Mouse (Mus musculus) forebrain, embryonic 11.5 days (tissue): ENCODE results near the gene Scyl2. TPM values are rescaled to one million over a fixed set of nuclear protein-coding genes. Genes with fewer than 3 reads are reported as not detected.
A peak's percentile ranks its signal among the peaks of the same experiment; 100 is the strongest.

Source experiments
- ATAC-seq: fragments of 200-750 bp; cut with Nextera tagmentation; replicated peaks from 2 replicates; pipeline ENCODE4 v1.8.0; 2017; ENCODE audit warnings: moderate TSS enrichment; ENCODE audit not compliant: low FRiP score
- DNase-seq: peaks from one replicate; pipeline ENCODE4 v3.0.0-alpha.2; 2017; ENCODE audit warnings: low spot score
- H3K27ac ChIP-seq: fragments of 300-500 bp; sonication (generic); 2 replicates; pipeline ENCODE4 v1.5.1; 2014; ENCODE audit warnings: low read depth, low read length
- H3K27me3 ChIP-seq: fragments of 300-500 bp; sonication (generic); 2 replicates; pipeline ENCODE4 v1.6.1; 2014; ENCODE audit warnings: mild to moderate bottlenecking, low read length, mixed read lengths; ENCODE audit not compliant: control insufficient read depth, insufficient read depth
- H3K36me3 ChIP-seq: fragments of 300-500 bp; sonication (generic); 2 replicates; pipeline ENCODE4 v1.6.1; 2014; ENCODE audit warnings: mild to moderate bottlenecking, low read length, moderate library complexity, mixed read lengths; ENCODE audit not compliant: control insufficient read depth, insufficient read depth
- H3K4me1 ChIP-seq: fragments of 300-500 bp; sonication (generic); replicated peaks from 2 replicates; pipeline ENCODE4 v1.6.1; 2014; ENCODE audit warnings: low read length, mixed read lengths; ENCODE audit not compliant: control insufficient read depth, insufficient read depth
- H3K4me2 ChIP-seq: fragments of 300-500 bp; sonication (generic); 2 replicates; pipeline ENCODE4 v1.6.1; 2014; ENCODE audit warnings: low read depth, mild to moderate bottlenecking, low read length, moderate library complexity, mixed read lengths; ENCODE audit not compliant: severe bottlenecking
- H3K4me3 ChIP-seq: fragments of 300-500 bp; sonication (generic); 2 replicates; pipeline ENCODE4 v1.5.1; 2014; ENCODE audit warnings: low read depth, low read length
- H3K9ac ChIP-seq: fragments of 300-500 bp; sonication (generic); 2 replicates; pipeline ENCODE4 v1.6.1; 2014; ENCODE audit warnings: low read length
- H3K9me3 ChIP-seq: fragments of 300-500 bp; sonication (generic); 2 replicates; pipeline ENCODE4 v1.6.1; 2016; ENCODE audit warnings: low read length, mixed read lengths; ENCODE audit not compliant: control insufficient read depth
- WGBS: fragments of 180-500 bp; shearing (Covaris S2); extraction: QIAGEN DNeasy Blood & Tissue Kit; methylation state at CpG from one replicate; pipeline ENCODE4 v1.1.7; 2014; 5-methylcytosine and 5-hydroxymethylcytosine counted together
- polyA plus RNA-seq: library from polyadenylated mRNA; unstranded; fragments of >200 nt; fragmentation: Nextera tagmentation; extraction: Ambion mirVana; gene quantifications from 2 replicates; pipeline ENCODE4 v1.2.1, GENCODE M21; 2014

The Scyl2 gene
- 13.1 and 13.9 TPM in 2 replicates for polyA plus RNA-seq

DNA sequence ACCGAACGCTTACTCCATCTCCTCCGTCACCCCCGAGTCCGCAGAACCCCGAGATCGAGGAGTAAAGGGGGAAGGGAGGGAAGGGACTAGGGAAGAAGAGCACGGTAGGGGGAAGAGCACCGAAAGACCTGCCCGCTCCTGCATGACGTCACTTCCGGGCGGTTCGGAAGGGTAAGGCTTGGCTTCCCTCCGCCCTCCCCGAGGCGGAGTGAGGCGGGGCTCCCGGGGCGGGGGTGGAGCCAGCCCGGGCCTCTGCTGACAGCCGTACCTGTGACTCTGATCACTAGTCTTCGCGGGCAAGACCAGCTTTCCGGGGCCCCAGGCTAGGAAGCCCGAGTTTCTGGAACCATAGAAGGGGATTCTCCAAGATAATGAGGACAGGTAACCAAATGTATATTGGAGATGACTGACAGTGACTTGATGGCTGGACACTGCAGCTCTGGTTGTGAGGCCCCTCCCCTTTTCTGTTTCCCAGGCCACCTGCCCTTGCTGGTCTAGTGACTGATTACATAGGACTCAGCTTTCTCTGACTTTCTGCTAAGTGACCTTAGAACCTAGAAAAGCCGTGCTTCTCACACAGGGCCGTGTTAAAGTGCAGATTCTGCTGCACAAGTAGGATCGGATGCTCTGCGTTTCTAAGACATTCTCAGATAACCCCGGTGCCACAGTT, at the start of gene Scyl2:
Gene Scyl2 (minus strand): TSS at position 147 of the 670 bp plus-strand sequence.
- ATAC-seq (peak; percentile 100), DNase-seq (peak; percentile 96)
- Histone ChIP-seq H3K9ac (peak within 1 kb of the TSS; percentile 85), H3K4me3 (peak within 1 kb of the TSS; percentile 97), H3K4me2 (peak within 1 kb of the TSS; percentile 79), H3K4me1 (0 out of 2 replicates have a peak, but pooled peaks cover 2% of the 10 kb centered on the region), H3K9me3 (no peaks in the 10 kb centered on the region), H3K27me3 (no peaks in the 10 kb centered on the region), H3K27ac (no peak within 1 kb of the TSS), H3K36me3 (no peaks in the 10 kb centered on the region)
- WGBS: 7% methylated on average over 28 of the region's 31 CpGs

GRCm38 (mm10) chr10:89732001-89732794, 46.1 kb upstream of the Scyl2 start, which contains the start of gene Actr6:
Actr6 (minus strand) TSS chr10:89732295.
- Histone ChIP-seq H3K4me1 (peaks cover 4% of the 10 kb centered on the region), H3K27me3 (no peaks in the 10 kb centered on the region), H3K27ac (no peak within 1 kb of the TSS; the same call in 1 of the 2 replicates), H3K36me3 (no peaks in the 10 kb centered on the region), H3K4me3 (peak within 1 kb of the TSS; percentile 58), H3K4me2 (peak within 1 kb of the TSS; percentile 69), H3K9me3 (no peaks in the 10 kb centered on the region), H3K9ac (peak within 1 kb of the TSS; percentile 55)
- peak; percentile 99 for ATAC-seq
- DNase-seq: peak; percentile 93
- WGBS: 2% methylated on average over 49 of the region's 49 CpGs

DNA sequence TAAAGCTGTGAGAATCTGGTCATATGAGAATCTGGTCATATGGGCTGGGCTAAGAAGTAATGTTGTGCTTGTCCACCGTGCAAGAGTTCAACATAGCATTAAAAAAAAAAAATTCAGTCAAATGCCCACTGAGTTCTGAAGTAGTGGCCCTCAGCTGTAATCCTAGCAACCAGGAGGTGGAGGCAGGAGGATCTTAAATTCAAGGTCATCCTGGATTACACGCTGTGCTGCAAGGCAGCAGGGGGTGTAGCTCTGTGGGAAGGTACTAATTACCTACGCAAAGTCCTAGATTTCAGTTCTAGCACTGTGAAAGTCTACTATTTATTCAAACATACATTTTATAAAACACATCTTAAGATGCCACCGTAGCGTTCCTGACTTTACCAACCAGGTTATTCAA, 45.3 kb upstream of the Scyl2 start:
- no peaks in the 10 kb centered on the region for H3K9me3 ChIP-seq
- peaks cover 4% of the 10 kb centered on the region for H3K4me1 ChIP-seq
- H3K9ac ChIP-seq: peak overlapping the region; percentile 55
- DNase-seq (no peak), ATAC-seq (no peak)
- H3K4me3 ChIP-seq: peak overlapping the region; percentile 58
- no peaks in the 10 kb centered on the region for H3K27me3 ChIP-seq
- WGBS: 16% methylated on average over 5 of the region's 5 CpGs
- H3K36me3 ChIP-seq: no peaks in the 10 kb centered on the region
- peak overlapping the region; percentile 69 for H3K4me2 ChIP-seq
- H3K27ac ChIP-seq: no peak overlapping the region

DNA sequence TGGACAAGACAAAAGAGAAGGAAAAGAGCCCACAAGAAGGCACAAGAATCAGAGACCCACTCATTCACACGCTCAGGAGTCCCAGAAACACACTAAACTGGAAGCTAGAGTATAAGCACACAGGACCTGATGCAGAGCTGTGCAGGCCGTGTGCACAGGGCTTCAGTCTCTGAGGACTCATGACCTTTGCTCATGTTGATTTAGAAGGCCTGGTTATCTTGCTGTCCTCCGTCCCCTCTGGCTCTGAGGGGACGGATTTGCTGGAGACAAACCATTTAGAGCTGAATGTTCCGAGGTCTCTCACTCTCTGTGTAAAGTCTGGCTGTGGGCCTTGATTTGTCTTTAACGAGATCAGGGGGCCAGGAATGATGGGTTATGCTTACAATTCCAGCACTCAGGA, 44.3 kb upstream of the Scyl2 start:
- no peak overlapping the region for H3K9ac ChIP-seq
- no peak overlapping the region for H3K4me2 ChIP-seq
- no peak for ATAC-seq
- H3K4me3 ChIP-seq: no peak overlapping the region
- 94% methylated on average over 6 of the region's 6 CpGs for whole genome bisulfite sequencing
- peaks cover 4% of the 10 kb centered on the region for H3K4me1 ChIP-seq
- H3K9me3 ChIP-seq: no peaks in the 10 kb centered on the region
- H3K27me3 ChIP-seq: no peaks in the 10 kb centered on the region
- no peak overlapping the region for H3K27ac ChIP-seq
- no peak for DNase-seq
- no peaks in the 10 kb centered on the region; the same call in 1 of the 2 replicates for H3K36me3 ChIP-seq

DNA sequence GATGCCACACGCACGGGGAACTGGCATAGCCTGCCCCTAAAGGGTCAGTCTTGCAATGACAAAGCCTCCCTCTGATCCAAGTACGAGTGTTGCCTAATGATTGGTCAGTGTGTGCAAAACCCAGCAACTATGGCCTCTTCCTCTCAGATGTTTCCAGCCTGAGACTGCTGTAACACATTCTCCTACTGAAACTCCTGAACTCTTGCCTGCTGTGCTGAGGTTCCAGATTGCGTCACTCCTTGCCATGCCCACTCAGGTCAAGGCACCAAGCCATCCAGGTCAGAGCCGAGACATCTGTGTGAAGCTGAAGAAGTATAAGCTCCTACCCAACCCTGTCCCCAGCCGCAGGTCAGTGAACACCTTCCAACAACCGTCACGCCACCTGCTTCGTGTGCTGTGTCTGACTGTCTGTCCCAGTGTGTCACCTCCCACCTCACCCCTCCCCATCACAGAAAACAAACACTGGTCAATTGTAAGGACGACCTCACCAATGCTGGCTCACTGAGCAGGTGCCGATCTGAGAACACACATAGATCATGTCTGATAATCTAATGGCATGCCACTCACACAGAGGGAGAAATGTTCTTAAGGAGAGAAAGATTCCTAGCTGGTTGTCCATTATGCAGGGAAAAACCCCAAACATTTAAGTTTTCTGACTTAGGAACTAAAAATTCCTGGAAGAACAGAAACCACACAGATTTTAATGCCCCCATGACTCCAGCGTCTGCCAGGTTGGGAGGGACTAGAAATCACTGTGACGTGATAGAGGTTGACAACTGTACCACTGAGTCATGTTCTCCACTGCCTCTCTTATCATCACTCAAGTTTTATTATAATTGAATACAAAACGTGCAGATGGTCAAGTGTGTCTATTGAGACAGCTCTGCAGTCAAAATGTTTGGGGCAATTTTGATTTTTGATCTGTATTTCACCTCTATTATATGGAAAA, 36.4 kb upstream of the Scyl2 start:
- 91% methylated on average over 14 of the region's 14 CpGs for WGBS
- no peak overlapping the region for H3K4me3 ChIP-seq
- no peaks in the 10 kb centered on the region; the same call in 1 of the 2 replicates for H3K36me3 ChIP-seq
- no peak for DNase-seq
- H3K9ac ChIP-seq: no peak overlapping the region
- H3K4me2 ChIP-seq: no peak overlapping the region
- no peaks in the 10 kb centered on the region for H3K9me3 ChIP-seq
- no peak overlapping the region for H3K27ac ChIP-seq
- no peak for ATAC-seq
- no peaks in the 10 kb centered on the region for H3K4me1 ChIP-seq
- no peaks in the 10 kb centered on the region for H3K27me3 ChIP-seq

- no peaks in the 10 kb centered on the region for H3K9me3 ChIP-seq
- no peaks in the 10 kb centered on the region for H3K4me1 ChIP-seq
- no peak for DNase-seq
- ATAC-seq: no peak
- H3K27me3 ChIP-seq: no peaks in the 10 kb centered on the region
- no peak overlapping the region for H3K27ac ChIP-seq
- H3K36me3 ChIP-seq: no peaks in the 10 kb centered on the region; the same call in 1 of the 2 replicates
- H3K9ac ChIP-seq: no peak overlapping the region
- H3K4me2 ChIP-seq: no peak overlapping the region
- 93% methylated on average over 3 of the region's 3 CpGs for WGBS
- no peak overlapping the region for H3K4me3 ChIP-seq
These were observed 34.7 kb upstream of the Scyl2 start for GRCm38 (mm10) chr10:89720796-89721195.

DNA sequence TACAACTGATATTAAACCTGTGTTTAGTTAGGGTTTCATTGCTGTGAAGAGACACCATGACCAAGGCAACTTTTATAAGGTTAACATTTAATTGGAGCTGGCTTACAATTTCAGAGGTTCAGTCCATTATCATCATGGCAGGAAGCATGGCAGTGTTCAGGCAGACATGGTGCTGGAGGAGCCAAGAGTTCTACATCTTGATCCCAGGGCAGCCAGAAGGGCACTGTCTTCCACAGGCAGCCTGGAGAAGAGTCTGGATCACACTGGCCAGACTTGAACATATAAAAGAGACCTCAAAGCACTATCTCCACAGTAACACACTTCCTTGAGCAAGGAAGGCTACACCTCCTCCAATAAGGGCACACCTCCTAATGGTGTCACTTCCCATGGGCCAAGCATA, 34.2 kb upstream of the Scyl2 start:
- Histone ChIP-seq H3K4me1 (no peaks in the 10 kb centered on the region), H3K27ac (no peak overlapping the region), H3K9ac (no peak overlapping the region), H3K27me3 (no peaks in the 10 kb centered on the region), H3K9me3 (no peaks in the 10 kb centered on the region), H3K4me3 (no peak overlapping the region), H3K4me2 (no peak overlapping the region), H3K36me3 (no peaks in the 10 kb centered on the region; the same call in 1 of the 2 replicates)
- no peak for ATAC-seq
- DNase-seq: no peak

GRCm38 (mm10) chr10:89714910-89715309, 28.8 kb upstream of the Scyl2 start:
- no peak overlapping the region for H3K27ac ChIP-seq
- H3K9me3 ChIP-seq: no peaks in the 10 kb centered on the region
- H3K4me1 ChIP-seq: no peaks in the 10 kb centered on the region
- H3K27me3 ChIP-seq: no peaks in the 10 kb centered on the region
- DNase-seq (no peak), ATAC-seq (no peak)
- H3K4me3 ChIP-seq: no peak overlapping the region
- H3K9ac ChIP-seq: no peak overlapping the region
- 94% methylated on average over 10 of the region's 10 CpGs for WGBS
- H3K4me2 ChIP-seq: no peak overlapping the region
- no peaks in the 10 kb centered on the region; the same call in 1 of the 2 replicates for H3K36me3 ChIP-seq
